Mouse (Mus musculus): ENCODE results near the gene Gm21972.

GRCm38 (mm10) chr1:86154824-86155164 is 21.4 kb downstream of the Gm21972 start:
- TF ChIP-seq NRF1 (IDR thresholded peaks at IDR 0.05; ENCODE audit: insufficient read depth, low read depth, low read length, poor library complexity, severe bottlenecking) (no peak), POLR2A (IDR thresholded peaks at IDR 0.05; ENCODE audit: control insufficient read depth in 1 of 2, insufficient read depth in 1 of 2, low read depth in 1 of 2, low read length in 2 of 2, poor library complexity in 1 of 2) (peak in 1 of 2 experiments; percentile 67; a peak in 3 of 4 replicates), HCFC1 (IDR thresholded peaks at IDR 0.05; ENCODE audit: low read depth, low read length) (no peak), EP300 (IDR thresholded peaks at IDR 0.05; ENCODE audit: low read depth in 1 of 2, low read length in 2 of 2) (no peak), POLR2AphosphoS5 (IDR thresholded peaks at IDR 0.05; ENCODE audit: borderline replicate concordance, low read depth, low read length) (no peak), USF1 (IDR thresholded peaks at IDR 0.05; ENCODE audit: low read depth, low read length) (no peak), CTCF (IDR thresholded peaks at IDR 0.05 in 2 of 3, conservative IDR thresholded peaks at IDR 0.05 in 1 of 3; ENCODE audit: control insufficient read depth in 1 of 3, insufficient read depth in 1 of 3, low read depth in 2 of 3, low read length in 3 of 3, poor library complexity in 1 of 3, severe bottlenecking in 1 of 3) (no peak), GATA1 (IDR thresholded peaks at IDR 0.05; ENCODE audit: low read depth, low read length) (no peak), ZNF384 (IDR thresholded peaks at IDR 0.05; ENCODE audit: low read depth, low read length) (no peak), NELFE (IDR thresholded peaks at IDR 0.05; ENCODE audit: low read depth, low read length) (no peak), MAX (IDR thresholded peaks at IDR 0.05; ENCODE audit: low read length) (no peak), SIN3A (IDR thresholded peaks at IDR 0.05; ENCODE audit: low read length) (no peak), RAD21 (IDR thresholded peaks at IDR 0.05; ENCODE audit: low read depth, low read length) (no peak)

Data from MEL (cell line).